Mouse (Mus musculus) heart, embryonic 13.5 days (tissue): ENCODE measurements around the gene Fpgs. TPM values are rescaled to one million over a fixed set of nuclear protein-coding genes. Genes with fewer than 3 reads are reported as not detected.

ENCODE experiments used
- ATAC-seq: fragments of 200-750 bp; cut with Nextera tagmentation; 2 replicates; pipeline ENCODE4 v1.8.0; 2017; ENCODE audit warnings: moderate TSS enrichment; ENCODE audit not compliant: insufficient number of reproducible peaks, low FRiP score, low TSS enrichment; ENCODE audit errors: extremely low read depth
- H3K27ac ChIP-seq: fragments of 300-500 bp; sonication (generic); replicated peaks from 2 replicates; pipeline ENCODE4 v1.5.1; 2015; ENCODE audit warnings: moderate library complexity, mild to moderate bottlenecking, inconsistent platforms
- H3K27me3 ChIP-seq: fragments of 300-500 bp; sonication (generic); replicated peaks from 2 replicates; pipeline ENCODE4 v1.6.1; 2015; ENCODE audit warnings: mild to moderate bottlenecking, inconsistent platforms
- H3K36me3 ChIP-seq: fragments of 300-500 bp; sonication (generic); 2 replicates; pipeline ENCODE4 v1.6.1; 2015; ENCODE audit warnings: mild to moderate bottlenecking, inconsistent platforms
- H3K4me1 ChIP-seq: fragments of 300-500 bp; sonication (generic); 2 replicates; pipeline ENCODE4 v1.6.1; 2015; ENCODE audit warnings: inconsistent platforms
- H3K4me2 ChIP-seq: fragments of 300-500 bp; sonication (generic); 2 replicates; pipeline ENCODE4 v1.6.1; 2015; ENCODE audit warnings: inconsistent platforms, mild to moderate bottlenecking, moderate library complexity
- H3K4me3 ChIP-seq: fragments of 300-500 bp; sonication (generic); 2 replicates; pipeline ENCODE4 v1.5.1; 2015; ENCODE audit warnings: moderate library complexity, mild to moderate bottlenecking, inconsistent platforms
- H3K9ac ChIP-seq: fragments of 300-500 bp; sonication (generic); 2 replicates; pipeline ENCODE4 v1.6.1; 2015; ENCODE audit warnings: inconsistent platforms, mild to moderate bottlenecking, moderate library complexity
- H3K9me3 ChIP-seq: fragments of 300-500 bp; sonication (generic); 2 replicates; pipeline ENCODE4 v1.6.1; 2016; ENCODE audit warnings: inconsistent platforms
- WGBS: fragments of 180-500 bp; shearing (Covaris S2); methylation state at CpG from one replicate; pipeline ENCODE4 v1.1.7; 2015; ENCODE audit warnings: mixed read lengths; 5-methylcytosine and 5-hydroxymethylcytosine counted together
- polyA plus RNA-seq: library from polyadenylated mRNA; unstranded; fragments of >200 nt; fragmentation: Nextera tagmentation; extraction: Ambion mirVana; gene quantifications from 2 replicates; pipeline ENCODE4 v1.2.1, GENCODE M21; 2015

The Fpgs gene
- polyA plus RNA-seq, 1 experiment from 2014 or later, result 21.3 TPM

- ATAC-seq, result no peak
- no peak overlapping the region for H3K9ac ChIP-seq
- 65% methylated on average over 4 of the region's 4 CpGs for WGBS
- no peak overlapping the region for H3K4me2 ChIP-seq
- H3K9me3 ChIP-seq, result no peaks in the 10 kb centered on the region
- no peak overlapping the region for H3K4me3 ChIP-seq
- no peaks in the 10 kb centered on the region for H3K27me3 ChIP-seq
- H3K4me1 ChIP-seq, result peaks cover 33% of the 10 kb centered on the region
- no peak overlapping the region for H3K27ac ChIP-seq
- peaks cover 10% of the 10 kb centered on the region; the same call in 1 of the 2 replicates for H3K36me3 ChIP-seq
Observed at GRCm38 (mm10) chr2:32724149-32724548, 20.2 kb upstream of the Fpgs start.

- H3K4me2 ChIP-seq, result 0 out of 2 replicates have a peak overlapping the region, but pooled peaks have one; percentile 59
- no peak for ATAC-seq
Observed at GRCm38 (mm10) chr2:32722581-32722980, 18.6 kb upstream of the Fpgs start.

GRCm38 (mm10) chr2:32722046-32722445 lies 18.1 kb upstream of the Fpgs start:
- peak overlapping the region; percentile 59 for H3K4me2 ChIP-seq
- ATAC-seq, result no peak
- peak overlapping the region; percentile 37 for H3K4me3 ChIP-seq
- no peaks in the 10 kb centered on the region for H3K27me3 ChIP-seq
- H3K4me1 ChIP-seq, result peaks cover 21% of the 10 kb centered on the region
- H3K36me3 ChIP-seq, result peaks cover 10% of the 10 kb centered on the region; the same call in 1 of the 2 replicates
- H3K9me3 ChIP-seq, result no peaks in the 10 kb centered on the region
- peak overlapping the region; percentile 67 for H3K9ac ChIP-seq
- 44% methylated on average over 6 of the region's 6 CpGs for whole genome bisulfite sequencing
- H3K27ac ChIP-seq, result no peak overlapping the region; the same call in 1 of the 2 replicates

More at GRCm38 (mm10) chr2:32722581-32722980, 18.6 kb upstream of the Fpgs start:
- H3K27ac ChIP-seq, result no peak overlapping the region
- 69% methylated on average over 3 of the region's 3 CpGs for WGBS
- H3K36me3 ChIP-seq, result peaks cover 10% of the 10 kb centered on the region; the same call in 1 of the 2 replicates
- no peaks in the 10 kb centered on the region for H3K9me3 ChIP-seq
- peaks cover 27% of the 10 kb centered on the region for H3K4me1 ChIP-seq
- H3K27me3 ChIP-seq, result no peaks in the 10 kb centered on the region
- peak overlapping the region; percentile 67; the same call in 1 of the 2 replicates for H3K9ac ChIP-seq
- H3K4me3 ChIP-seq, result no peak overlapping the region

GRCm38 (mm10) chr2:32720681-32721229 lies 16.8 kb upstream of the Fpgs start, which contains the start of gene Sh2d3c:
Sh2d3c (plus strand) TSS chr2:32721055.
- 29% methylated on average over 8 of the region's 8 CpGs for WGBS
- no peak for ATAC-seq
- Histone ChIP-seq H3K9ac (peak within 1 kb of the TSS; percentile 67), H3K27me3 (no peaks in the 10 kb centered on the region), H3K4me3 (peak within 1 kb of the TSS; percentile 37), H3K36me3 (peaks cover 10% of the 10 kb centered on the region; the same call in 1 of the 2 replicates), H3K9me3 (no peaks in the 10 kb centered on the region), H3K4me2 (peak within 1 kb of the TSS; percentile 59), H3K4me1 (peaks cover 19% of the 10 kb centered on the region), H3K27ac (peak within 1 kb of the TSS; percentile 54)

- ATAC-seq, result no peak
- WGBS, result 79% methylated on average over 3 of the region's 3 CpGs
- H3K4me1 ChIP-seq, result peaks cover 24% of the 10 kb centered on the region
- no peak overlapping the region for H3K4me2 ChIP-seq
- no peaks in the 10 kb centered on the region for H3K27me3 ChIP-seq
- H3K27ac ChIP-seq, result no peak overlapping the region
- H3K36me3 ChIP-seq, result peaks cover 3% of the 10 kb centered on the region; the same call in 1 of the 2 replicates
- no peak overlapping the region for H3K9ac ChIP-seq
- no peak overlapping the region for H3K4me3 ChIP-seq
- H3K9me3 ChIP-seq, result no peaks in the 10 kb centered on the region
Observed at GRCm38 (mm10) chr2:32720053-32720452, 16.1 kb upstream of the Fpgs start.

- H3K9ac ChIP-seq, result no peak overlapping the region
- no peak for ATAC-seq
- H3K27me3 ChIP-seq, result no peaks in the 10 kb centered on the region
- H3K27ac ChIP-seq, result no peak overlapping the region
- no peak overlapping the region for H3K4me2 ChIP-seq
- 58% methylated on average over 9 of the region's 9 CpGs for WGBS
- no peak overlapping the region for H3K4me3 ChIP-seq
- no peaks in the 10 kb centered on the region for H3K36me3 ChIP-seq
- H3K9me3 ChIP-seq, result no peaks in the 10 kb centered on the region
- peaks cover 37% of the 10 kb centered on the region for H3K4me1 ChIP-seq
Observed at GRCm38 (mm10) chr2:32718761-32719160, 14.8 kb upstream of the Fpgs start.

- H3K9ac ChIP-seq, result peak overlapping the region; percentile 97
- ATAC-seq, result no peak
Observed at GRCm38 (mm10) chr2:32714987-32715425, 11.1 kb upstream of the Fpgs start.

GRCm38 (mm10) chr2:32714117-32714986 lies 10.4 kb upstream of the Fpgs start:
- peak overlapping the region; percentile 81 for H3K4me2 ChIP-seq
- H3K36me3 ChIP-seq, result peaks cover 23% of the 10 kb centered on the region
- H3K4me1 ChIP-seq, result peaks cover 38% of the 10 kb centered on the region
- H3K27ac ChIP-seq, result peak overlapping the region; percentile 99
- peak overlapping the region; percentile 97 for H3K9ac ChIP-seq
- WGBS, result 44% methylated on average over 11 of the region's 11 CpGs
- H3K9me3 ChIP-seq, result no peaks in the 10 kb centered on the region
- no peak overlapping the region for H3K4me3 ChIP-seq
- H3K27me3 ChIP-seq, result no peaks in the 10 kb centered on the region
- ATAC-seq, result no peak

More at GRCm38 (mm10) chr2:32714987-32715425, 11.1 kb upstream of the Fpgs start:
- no peaks in the 10 kb centered on the region for H3K27me3 ChIP-seq
- peak overlapping the region; percentile 99 for H3K27ac ChIP-seq
- no peak overlapping the region for H3K4me3 ChIP-seq
- no peaks in the 10 kb centered on the region for H3K9me3 ChIP-seq
- 41% methylated on average over 4 of the region's 4 CpGs for WGBS
- H3K4me1 ChIP-seq, result peaks cover 38% of the 10 kb centered on the region
- H3K36me3 ChIP-seq, result peaks cover 16% of the 10 kb centered on the region
- peak overlapping the region; percentile 22; the same call in 1 of the 2 replicates for H3K4me2 ChIP-seq

GRCm38 (mm10) chr2:32712934-32713817 lies 9.2 kb upstream of the Fpgs start, which contains the start of gene Cdk9:
Cdk9 (minus strand) TSS chr2:32713076.
- Histone ChIP-seq H3K27ac (peak within 1 kb of the TSS; percentile 99), H3K9ac (peak within 1 kb of the TSS; percentile 97), H3K4me3 (peak within 1 kb of the TSS; percentile 87), H3K36me3 (peaks cover 34% of the 10 kb centered on the region), H3K9me3 (no peaks in the 10 kb centered on the region), H3K4me2 (peak within 1 kb of the TSS; percentile 81), H3K27me3 (no peaks in the 10 kb centered on the region), H3K4me1 (peaks cover 38% of the 10 kb centered on the region)
- WGBS, result under 1% methylated on average over 64 of the region's 79 CpGs
- ATAC-seq, result peak; percentile 78

- 0% methylated on average over 29 of the region's 44 CpGs for WGBS
- peak overlapping the region; percentile 81 for H3K4me2 ChIP-seq
- peak overlapping the region; percentile 97 for H3K9ac ChIP-seq
- H3K4me1 ChIP-seq, result peaks cover 38% of the 10 kb centered on the region
- peak; percentile 86 for ATAC-seq
- peak overlapping the region; percentile 87 for H3K4me3 ChIP-seq
- H3K9me3 ChIP-seq, result no peaks in the 10 kb centered on the region
- H3K27ac ChIP-seq, result peak overlapping the region; percentile 99
- H3K36me3 ChIP-seq, result peaks cover 41% of the 10 kb centered on the region
- H3K27me3 ChIP-seq, result no peaks in the 10 kb centered on the region
Observed at GRCm38 (mm10) chr2:32712586-32712933, 8.6 kb upstream of the Fpgs start.
